Mouse (Mus musculus) spleen, adult 2 months (tissue): ENCODE data around the gene Pacsin2.

ENCODE experiments used
- CTCF ChIP-seq: fragments of 200-500 bp; IDR thresholded peaks from 2 replicates; pipeline ENCODE4 v1.5.1; 2011; ENCODE audit warnings: mild to moderate bottlenecking, inconsistent platforms; ENCODE audit not compliant: insufficient read depth, insufficient read length, insufficient replicate concordance; ENCODE audit errors: extremely low read depth
- POLR2A ChIP-seq: fragments of 200-500 bp; IDR thresholded peaks from 2 replicates; pipeline ENCODE4 v1.6.1; 2011; ENCODE audit warnings: low read depth, low read length, inconsistent platforms

GRCm38 (mm10) chr15:83463369-83464082 is 880 bp downstream of the Pacsin2 start:
- TF ChIP-seq CTCF (no peak), POLR2A (no peak)
